Mouse (Mus musculus): Measurements from ENCODE around the gene Sinhcaf. TPM values are rescaled to one million over a fixed set of nuclear protein-coding genes. Genes with fewer than 3 reads are reported as not detected.

Gene Sinhcaf
- polyA plus RNA-seq, 1 experiment from 2014 or later = 223 TPM

GRCm38 (mm10) chr6:148906958-148907357, 39.3 kb downstream of the Sinhcaf start:
- Histone ChIP-seq H3K9me3 (no peaks in the 10 kb centered on the region), H3K27me3 (no peaks in the 10 kb centered on the region), H3K9ac (no peak overlapping the region), H3K36me3 (replicated peaks) (no peaks in the 10 kb centered on the region), H3K27ac (no peak overlapping the region), H3K4me1 (no peaks in the 10 kb centered on the region), H3K4me3 (replicated peaks) (no peak overlapping the region), H3K4me2 (no peak overlapping the region)
- ATAC-seq (ENCODE audit: low FRiP score) = no peak
- 91% methylated on average over 9 of the region's 9 CpGs for WGBS

- no peak for ATAC-seq (ENCODE audit: low FRiP score)
- Histone ChIP-seq H3K4me3 (replicated peaks) (no peak overlapping the region), H3K4me1 (no peaks in the 10 kb centered on the region), H3K27ac (no peak overlapping the region), H3K27me3 (no peaks in the 10 kb centered on the region), H3K9me3 (no peaks in the 10 kb centered on the region), H3K4me2 (no peak overlapping the region), H3K9ac (no peak overlapping the region), H3K36me3 (replicated peaks) (no peaks in the 10 kb centered on the region)
- WGBS = 71% methylated on average over 3 of the region's 3 CpGs
Observed at GRCm38 (mm10) chr6:148902728-148903127, 43.5 kb downstream of the Sinhcaf start.

GRCm38 (mm10) chr6:148896507-148896851, 49.8 kb downstream of the Sinhcaf start:
- H3K36me3 ChIP-seq (replicated peaks) = no peaks in the 10 kb centered on the region
- 56% methylated on average over 6 of the region's 6 CpGs for WGBS
- H3K4me3 ChIP-seq (replicated peaks) = peak overlapping the region; percentile 74
- H3K27me3 ChIP-seq = no peaks in the 10 kb centered on the region
- no peaks in the 10 kb centered on the region for H3K9me3 ChIP-seq
- peaks cover 8% of the 10 kb centered on the region for H3K4me1 ChIP-seq
- peak overlapping the region; percentile 87 for H3K27ac ChIP-seq
- H3K9ac ChIP-seq = peak overlapping the region; percentile 82
- ATAC-seq (ENCODE audit: low FRiP score) = peak; percentile 40
- H3K4me2 ChIP-seq = peak overlapping the region; percentile 88

GRCm38 (mm10) chr6:148895773-148896506, 50.3 kb downstream of the Sinhcaf start, which contains the start of gene Caprin2:
Gene Caprin2 (minus strand): TSS chr6:148896237.
- peak; percentile 99 for ATAC-seq (ENCODE audit: low FRiP score)
- Histone ChIP-seq H3K9me3 (no peaks in the 10 kb centered on the region), H3K4me2 (peak within 1 kb of the TSS; percentile 88), H3K27ac (peak within 1 kb of the TSS; percentile 87), H3K4me3 (replicated peaks) (peak within 1 kb of the TSS; percentile 74), H3K27me3 (no peaks in the 10 kb centered on the region), H3K36me3 (replicated peaks) (no peaks in the 10 kb centered on the region), H3K4me1 (peaks cover 8% of the 10 kb centered on the region), H3K9ac (peak within 1 kb of the TSS; percentile 82)
- WGBS = under 1% methylated on average over 64 of the region's 65 CpGs

GRCm38 (mm10) chr6:148894888-148895772, 51.1 kb downstream of the Sinhcaf start:
- Histone ChIP-seq H3K4me1 (peaks cover 8% of the 10 kb centered on the region), H3K27me3 (no peaks in the 10 kb centered on the region), H3K4me3 (replicated peaks) (peak overlapping the region; percentile 74), H3K9ac (peak overlapping the region; percentile 82), H3K27ac (peak overlapping the region; percentile 87; the same call in 1 of the 2 replicates), H3K9me3 (no peaks in the 10 kb centered on the region), H3K36me3 (replicated peaks) (no peaks in the 10 kb centered on the region), H3K4me2 (peak overlapping the region; percentile 88)
- WGBS = 20% methylated on average over 18 of the region's 18 CpGs
- ATAC-seq (ENCODE audit: low FRiP score) = no peak

- H3K27ac ChIP-seq = no peak overlapping the region
- H3K4me1 ChIP-seq = no peaks in the 10 kb centered on the region; the same call in 1 of the 2 replicates
- H3K4me2 ChIP-seq = no peak overlapping the region
- H3K27me3 ChIP-seq = no peaks in the 10 kb centered on the region
- H3K9me3 ChIP-seq = no peaks in the 10 kb centered on the region
- no peak overlapping the region for H3K4me3 ChIP-seq (replicated peaks)
- no peak for ATAC-seq (ENCODE audit: low FRiP score)
- peaks cover 4% of the 10 kb centered on the region for H3K36me3 ChIP-seq (replicated peaks)
- 100% methylated on average over 1 of the region's 1 CpGs for WGBS
- no peak overlapping the region for H3K9ac ChIP-seq
Observed at GRCm38 (mm10) chr6:148873911-148874310, 72.4 kb downstream of the Sinhcaf start.

Other genes with a start within 250 kb of the Sinhcaf start
- gene Ipo8, start 115.0 kb downstream of the Sinhcaf start, polyA plus RNA-seq (2016; fragmentation: Nextera tagmentation; extraction: Ambion mirVana) = 31.7 and 34.6 TPM in 2 replicates
- gene Caprin2, start 50.2 kb downstream of the Sinhcaf start, polyA plus RNA-seq (2016; fragmentation: Nextera tagmentation; extraction: Ambion mirVana) = 20.7 and 22.4 TPM in 2 replicates
- 18.1 and 18.8 TPM in 2 replicates for gene Dennd5b, start 155.2 kb upstream of the Sinhcaf start, polyA plus RNA-seq (2016; fragmentation: Nextera tagmentation; extraction: Ambion mirVana)
- not detected in 2 replicates for gene Gm10203, start 183.7 kb upstream of the Sinhcaf start, polyA plus RNA-seq (2016; fragmentation: Nextera tagmentation; extraction: Ambion mirVana)
- gene Etfbkmt, start 193.4 kb upstream of the Sinhcaf start, polyA plus RNA-seq (2016; fragmentation: Nextera tagmentation; extraction: Ambion mirVana) = 8.4 and 9.7 TPM in 2 replicates
- 74.9 and 76.1 TPM in 2 replicates for gene Amn1, start 242.2 kb upstream of the Sinhcaf start, polyA plus RNA-seq (2016; fragmentation: Nextera tagmentation; extraction: Ambion mirVana)